Comparison of ENCODE assay signal across 15 mouse cellular contexts in genomic region chr4:150487109-150487508, GRCm38 (mm10).
DNase-seq lines count a peak whose midpoint lies in the region; ATAC-seq lines count a peak whose summit lies in the region.
"Had no signal": no experiment of that assay in that cellular context is flagged by ENCODE, and none has a peak within 500 bp of the region (broad histone marks: within the 10 kb centered on the region; RNA-seq: fewer than 3 reads in every experiment).

No protein-coding gene starts in this region.

- H3K9me3 ChIP-seq in heart, embryonic 15.5 days (replicated peaks) = no peaks in the 10 kb centered on the region
- H3K9me3 ChIP-seq in heart, embryonic 11.5 days (replicated peaks; ENCODE audit: control insufficient read depth, low read length) = no peaks in the 10 kb centered on the region
- no peaks in the 10 kb centered on the region for H3K9me3 ChIP-seq in lung, embryonic 16.5 days (ENCODE audit: control insufficient read depth, low read length)
- no peaks in the 10 kb centered on the region for H3K9me3 ChIP-seq in intestine, embryonic 15.5 days
- no peaks in the 10 kb centered on the region for H3K9me3 ChIP-seq in neural tube, embryonic 15.5 days (replicated peaks)
- H3K9me3 ChIP-seq: midbrain, embryonic 10.5 days had no signal

- peak overlapping the region; percentile 86 for H3K27ac ChIP-seq in heart, embryonic 15.5 days
- no peak overlapping the region for H3K27ac ChIP-seq in heart, embryonic 11.5 days (ENCODE audit: low read depth, low read length)
- peak overlapping the region; percentile 19; the same call in 1 of the 2 replicates for H3K27ac ChIP-seq in lung, embryonic 16.5 days (ENCODE audit: low read length)
- peak overlapping the region; percentile 54; the same call in 1 of the 2 replicates for H3K27ac ChIP-seq in intestine, embryonic 15.5 days
- peak overlapping the region; percentile 28; the same call in 1 of the 2 replicates for H3K27ac ChIP-seq in neural tube, embryonic 15.5 days (replicated peaks)

- no peaks in the 10 kb centered on the region for H3K27me3 ChIP-seq in heart, embryonic 15.5 days
- H3K27me3 ChIP-seq in heart, embryonic 11.5 days (ENCODE audit: control insufficient read depth, insufficient read depth, low read length) = no peaks in the 10 kb centered on the region
- no peaks in the 10 kb centered on the region for H3K27me3 ChIP-seq in lung, embryonic 16.5 days (ENCODE audit: control insufficient read depth, insufficient read depth, low read depth, low read length)
- no peaks in the 10 kb centered on the region for H3K27me3 ChIP-seq in intestine, embryonic 15.5 days (replicated peaks)
- H3K27me3 ChIP-seq in neural tube, embryonic 15.5 days (replicated peaks) = no peaks in the 10 kb centered on the region

- no peak overlapping the region for H3K4me3 ChIP-seq in heart, embryonic 15.5 days
- H3K4me3 ChIP-seq in heart, embryonic 11.5 days (ENCODE audit: low read depth, low read length) = no peak overlapping the region
- H3K4me3 ChIP-seq in lung, embryonic 16.5 days (ENCODE audit: low read length) = no peak overlapping the region
- no peak overlapping the region for H3K4me3 ChIP-seq in intestine, embryonic 15.5 days (replicated peaks)
- no peak overlapping the region for H3K4me3 ChIP-seq in neural tube, embryonic 15.5 days (replicated peaks)
- H3K4me3 ChIP-seq: midbrain, embryonic 10.5 days had no signal

- ATAC-seq in heart, embryonic 15.5 days (replicated peaks; ENCODE audit: insufficient number of reproducible peaks, insufficient read depth, low FRiP score, low read depth) = no peak
- ATAC-seq in heart, embryonic 11.5 days (replicated peaks; ENCODE audit: insufficient number of reproducible peaks, low FRiP score, low TSS enrichment) = no peak
- no peak for ATAC-seq in lung, embryonic 16.5 days (ENCODE audit: low read depth)
- peak; percentile 51 for ATAC-seq in intestine, embryonic 15.5 days
- ATAC-seq in neural tube, embryonic 15.5 days (ENCODE audit: low FRiP score) = no peak
- ATAC-seq: CD4-positive, CD25-positive, alpha-beta regulatory T cell, adult 4 months had no signal

- 66% methylated on average over 5 of the region's 5 CpGs for WGBS in heart, embryonic 15.5 days
- WGBS in heart, embryonic 11.5 days (ENCODE audit: insufficient replicate concordance) = 62% methylated on average over 5 of the region's 5 CpGs
- 37% methylated on average over 5 of the region's 5 CpGs for WGBS in lung, embryonic 16.5 days
- WGBS in intestine, embryonic 15.5 days = 28% methylated on average over 5 of the region's 5 CpGs
- 59% methylated on average over 5 of the region's 5 CpGs for WGBS in neural tube, embryonic 15.5 days

- peaks cover 28% of the 10 kb centered on the region for H3K4me1 ChIP-seq in heart, embryonic 15.5 days (replicated peaks)
- peaks cover 28% of the 10 kb centered on the region for H3K4me1 ChIP-seq in heart, embryonic 11.5 days (ENCODE audit: control insufficient read depth, insufficient read depth, low read length)
- peaks cover 25% of the 10 kb centered on the region for H3K4me1 ChIP-seq in lung, embryonic 16.5 days (replicated peaks; ENCODE audit: control insufficient read depth, insufficient read depth, low read length)
- H3K4me1 ChIP-seq in intestine, embryonic 15.5 days (replicated peaks) = peaks cover 19% of the 10 kb centered on the region
- peaks cover 45% of the 10 kb centered on the region for H3K4me1 ChIP-seq in neural tube, embryonic 15.5 days

- H3K9ac ChIP-seq in heart, embryonic 15.5 days = no peak overlapping the region
- H3K9ac ChIP-seq in heart, embryonic 11.5 days (ENCODE audit: low read depth, low read length) = no peak overlapping the region
- no peak overlapping the region for H3K9ac ChIP-seq in lung, embryonic 16.5 days (ENCODE audit: low read length)
- H3K9ac ChIP-seq in intestine, embryonic 15.5 days = no peak overlapping the region
- no peak overlapping the region for H3K9ac ChIP-seq in neural tube, embryonic 15.5 days (replicated peaks)

- H3K36me3 ChIP-seq in heart, embryonic 15.5 days = no peaks in the 10 kb centered on the region
- no peaks in the 10 kb centered on the region for H3K36me3 ChIP-seq in heart, embryonic 11.5 days (ENCODE audit: control insufficient read depth, insufficient read depth, low read length)
- H3K36me3 ChIP-seq in lung, embryonic 16.5 days (ENCODE audit: control insufficient read depth, insufficient read depth, low read length) = no peaks in the 10 kb centered on the region
- H3K36me3 ChIP-seq in intestine, embryonic 15.5 days = no peaks in the 10 kb centered on the region
- peaks cover 5% of the 10 kb centered on the region; the same call in 1 of the 2 replicates for H3K36me3 ChIP-seq in neural tube, embryonic 15.5 days

- no peak overlapping the region for H3K4me2 ChIP-seq in heart, embryonic 15.5 days
- no peak overlapping the region for H3K4me2 ChIP-seq in heart, embryonic 11.5 days
- no peak overlapping the region for H3K4me2 ChIP-seq in lung, embryonic 16.5 days (ENCODE audit: low read depth, low read length)
- H3K4me2 ChIP-seq in intestine, embryonic 15.5 days (replicated peaks) = 0 out of 2 replicates have a peak overlapping the region, but pooled peaks have one; percentile 61
- H3K4me2 ChIP-seq in neural tube, embryonic 15.5 days = no peak overlapping the region

- DNase-seq in lung, postnatal 14 days = no peak
- no peak for DNase-seq in cerebellum, adult 9-11 months
- DNase-seq in testis, postnatal 14 days (ENCODE audit: low spot score) = no peak
- DNase-seq: adrenal gland, postnatal 25 days; kidney, postnatal 4 days; lung, adult 2 months; right cerebral cortex, postnatal 14 days; thymus, postnatal 14 days had no signal
